Mouse (Mus musculus) thymus, postnatal 0 days (tissue): ENCODE results near the gene E130218I03Rik. TPM values are rescaled to one million over a fixed set of nuclear protein-coding genes. Genes with fewer than 3 reads are reported as not detected.

ENCODE experiments used
- DNase-seq: peaks from one replicate; pipeline ENCODE4 v3.0.0-alpha.2; 2015; ENCODE audit warnings: low spot score
- polyA plus RNA-seq: library from polyadenylated mRNA; unstranded; fragments of >200 nt; fragmentation: Nextera tagmentation; extraction: Ambion mirVana; gene quantifications from 2 replicates; pipeline ENCODE4 v1.2.1, GENCODE M21; 2015

The E130218I03Rik gene
- polyA plus RNA-seq: 0.54 and 0.69 TPM in 2 replicates

DNA sequence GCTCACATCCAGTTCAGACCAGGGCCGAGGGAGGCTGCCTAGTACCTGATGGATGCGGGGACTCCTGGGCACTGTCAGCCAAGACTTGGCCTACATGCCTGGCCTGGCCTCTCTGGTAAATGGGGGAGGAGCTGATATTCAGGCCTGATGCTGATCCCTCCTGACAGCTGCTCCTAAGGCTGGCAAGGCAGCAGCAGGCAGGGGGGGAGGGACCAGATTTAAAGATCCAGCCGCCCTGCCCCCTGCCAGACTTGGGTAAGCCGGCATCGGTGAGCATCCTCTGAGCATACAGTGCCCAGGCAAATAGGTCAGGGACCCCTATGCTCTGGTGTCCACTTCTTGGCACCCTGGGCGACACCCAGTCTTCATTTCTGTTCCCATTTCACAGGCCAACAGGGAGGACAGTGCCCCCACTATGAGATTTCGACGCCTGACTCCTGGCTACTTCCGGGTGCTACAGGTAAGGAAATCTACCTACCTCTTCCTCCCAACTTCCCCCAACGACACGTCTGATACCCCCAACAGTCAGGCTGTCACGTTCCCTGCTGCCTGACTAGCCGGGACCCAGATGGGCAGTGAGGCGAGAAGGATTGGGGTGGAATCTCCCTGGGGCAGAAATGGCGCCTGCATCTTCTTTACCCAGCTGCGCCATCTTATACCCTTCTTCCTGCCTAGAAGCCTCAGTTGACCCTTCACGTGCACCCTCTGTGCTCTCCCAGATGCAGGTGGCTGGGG, at the start of gene E130218I03Rik:
Gene E130218I03Rik (plus strand): TSS at position 147 of the 735 bp plus-strand sequence.
- no peak for DNase-seq

- no peak for DNase-seq
Measured at GRCm38 (mm10) chr4:134199371-134199770, 44.1 kb upstream of the E130218I03Rik start.

DNA sequence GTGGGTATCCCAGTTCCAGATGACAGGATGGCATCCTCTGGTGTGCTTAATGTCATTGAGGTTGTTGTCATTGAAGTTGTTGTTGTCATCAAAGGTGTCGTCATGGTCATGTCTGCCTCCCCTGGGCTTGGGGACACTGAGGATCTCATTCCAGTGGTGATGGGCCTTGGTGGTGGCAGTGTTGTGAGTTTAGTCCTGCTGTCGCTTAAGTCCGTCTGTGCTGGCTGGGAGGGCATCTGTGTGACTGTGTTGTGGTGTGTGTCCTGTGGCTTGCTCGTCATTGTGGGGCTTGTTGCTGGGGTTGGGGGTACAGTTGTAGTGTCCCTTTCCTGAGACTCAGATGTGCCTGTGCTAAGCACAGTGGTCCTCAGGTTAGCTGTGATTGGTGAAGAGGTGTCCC, 40.6 kb upstream of the E130218I03Rik start, which contains the start of gene Gm7534:
Gene Gm7534 (minus strand): TSS at position 101 of the 400 bp plus-strand sequence.
- DNase-seq: no peak

DNA sequence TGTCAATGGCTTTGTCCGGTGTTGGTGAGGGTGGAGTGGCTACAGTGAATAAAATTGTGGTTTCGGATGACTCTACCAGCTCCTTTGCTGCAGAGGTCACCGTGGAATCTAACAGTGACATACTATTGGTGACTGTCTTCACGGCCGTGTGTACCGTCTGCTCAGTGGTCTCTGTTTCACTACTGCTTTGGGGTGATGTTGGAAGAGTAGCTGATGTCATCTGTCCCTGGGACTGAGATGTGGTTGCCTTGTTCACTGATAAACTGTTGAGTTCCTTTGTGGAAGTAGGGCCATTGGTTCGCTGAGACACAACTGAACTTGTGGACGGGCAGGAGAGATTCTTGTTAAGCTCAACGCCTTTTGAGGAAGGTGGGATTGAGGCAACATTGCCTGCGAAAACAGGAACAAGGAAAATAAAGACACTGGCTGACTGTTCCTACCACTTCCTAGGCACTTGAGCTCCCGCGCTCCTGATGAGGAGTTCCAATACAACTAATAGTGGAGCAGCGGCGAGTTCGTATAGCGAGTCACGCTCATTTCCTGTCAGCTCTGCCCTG, 40.0 kb upstream of the E130218I03Rik start:
- DNase-seq: no peak

DNA sequence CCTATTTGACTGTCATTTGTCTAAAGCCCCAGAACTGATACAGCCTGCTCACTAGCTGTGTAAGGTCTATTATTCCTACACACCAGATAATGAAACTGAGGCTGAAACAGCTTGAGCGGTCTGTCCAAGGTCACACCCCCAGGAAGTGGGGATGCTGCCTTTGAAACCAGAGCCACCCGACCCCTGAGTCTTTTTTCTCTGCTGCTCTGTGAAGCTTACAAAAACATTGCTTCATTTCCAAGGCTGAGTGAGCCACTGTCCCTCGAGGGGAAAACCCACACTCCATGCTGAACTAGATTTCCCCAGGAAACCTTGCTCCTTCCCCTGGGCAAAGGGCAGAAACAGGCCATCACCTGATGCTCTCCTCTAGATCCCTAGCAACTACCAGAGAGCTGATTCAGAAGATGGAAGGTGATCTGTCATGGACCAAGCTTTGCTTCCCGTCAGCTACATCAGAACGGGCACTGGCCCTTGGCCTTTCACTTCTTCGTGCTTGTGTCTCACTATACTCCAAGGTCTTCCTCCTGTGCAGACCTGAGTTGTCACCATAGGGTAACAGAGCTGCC, 36.9 kb upstream of the E130218I03Rik start:
- DNase-seq: no peak

DNA sequence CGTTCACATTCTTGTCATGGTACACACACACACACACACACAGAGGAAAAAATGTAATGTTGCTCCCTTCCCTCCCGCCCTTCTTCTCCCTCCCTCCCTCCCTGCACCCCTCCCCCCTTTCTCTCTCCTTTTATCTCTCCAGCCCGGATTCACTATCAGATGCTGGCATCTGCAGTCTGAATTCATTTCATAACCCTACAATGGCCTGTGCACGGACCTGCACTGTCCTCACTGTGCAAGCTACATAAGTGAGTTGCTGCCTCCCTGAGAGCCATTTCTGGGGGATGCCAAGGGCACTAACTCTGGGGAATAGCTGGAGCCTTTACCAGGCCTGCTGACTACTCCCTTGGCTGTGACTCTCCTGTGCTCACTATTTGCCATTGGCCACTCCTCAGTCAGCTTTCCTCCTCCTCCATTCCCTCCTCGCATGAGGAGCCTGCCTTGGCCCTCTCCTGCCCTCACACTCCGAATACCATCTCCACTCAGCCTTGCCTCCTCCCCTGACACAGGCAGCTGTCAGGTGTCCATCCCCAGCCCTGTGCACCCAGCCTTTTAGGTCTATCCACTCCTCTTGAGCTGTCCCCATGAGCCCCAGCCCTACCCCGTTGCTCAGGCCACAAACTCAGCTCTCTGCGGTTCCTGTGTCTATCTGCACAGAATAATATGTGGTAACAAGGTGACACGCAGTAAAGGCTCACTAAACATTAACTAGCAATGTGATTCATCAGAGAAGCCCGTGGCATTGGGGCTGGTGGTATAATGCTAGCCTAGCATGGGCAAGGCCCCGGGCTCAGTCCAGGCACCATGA, 20.5 kb upstream of the E130218I03Rik start:
- DNase-seq: no peak

- peak; percentile 26 for DNase-seq
Measured at GRCm38 (mm10) chr4:134227194-134227593, 16.3 kb upstream of the E130218I03Rik start, which contains the start of gene Catsper4. Gene Catsper4, minus strand, starts transcription at chr4:134227383.

- no peak for DNase-seq
Measured at GRCm38 (mm10) chr4:134230431-134230830, 13.0 kb upstream of the E130218I03Rik start.

GRCm38 (mm10) chr4:134234876-134235275, 8.6 kb upstream of the E130218I03Rik start:
- no peak for DNase-seq

GRCm38 (mm10) chr4:134237582-134238278, 5.7 kb upstream of the E130218I03Rik start:
- no peak for DNase-seq

DNA sequence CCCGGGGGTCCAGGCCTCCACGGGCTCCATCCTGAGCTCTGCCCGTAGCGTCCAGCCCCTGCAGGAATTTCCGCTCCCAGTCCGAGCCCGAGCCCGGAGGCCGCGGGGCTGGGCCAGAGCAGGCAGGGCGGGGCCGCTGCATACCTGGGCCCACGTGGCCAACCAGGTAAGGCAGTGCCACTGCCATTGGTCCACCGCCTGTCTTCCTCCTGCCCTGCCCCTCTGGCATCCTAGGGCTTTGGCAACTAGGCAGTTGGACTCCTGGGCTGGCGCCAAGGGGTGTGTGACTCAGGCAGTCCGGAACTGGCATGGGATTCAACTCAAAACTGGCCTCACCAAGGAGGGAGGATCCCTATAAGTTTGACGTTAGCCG, 5.2 kb upstream of the E130218I03Rik start, which contains the start of gene Cnksr1:
Gene Cnksr1 (minus strand): TSS at position 121 of the 373 bp plus-strand sequence.
- no peak for DNase-seq

- DNase-seq: no peak
Measured at GRCm38 (mm10) chr4:134238686-134239085, 4.8 kb upstream of the E130218I03Rik start.

- peak; percentile 94 for DNase-seq
Measured at GRCm38 (mm10) chr4:134245148-134245843, 1.8 kb downstream of the E130218I03Rik start, which contains the start of gene Zfp593. Gene Zfp593, minus strand, starts transcription at chr4:134245592.

DNA sequence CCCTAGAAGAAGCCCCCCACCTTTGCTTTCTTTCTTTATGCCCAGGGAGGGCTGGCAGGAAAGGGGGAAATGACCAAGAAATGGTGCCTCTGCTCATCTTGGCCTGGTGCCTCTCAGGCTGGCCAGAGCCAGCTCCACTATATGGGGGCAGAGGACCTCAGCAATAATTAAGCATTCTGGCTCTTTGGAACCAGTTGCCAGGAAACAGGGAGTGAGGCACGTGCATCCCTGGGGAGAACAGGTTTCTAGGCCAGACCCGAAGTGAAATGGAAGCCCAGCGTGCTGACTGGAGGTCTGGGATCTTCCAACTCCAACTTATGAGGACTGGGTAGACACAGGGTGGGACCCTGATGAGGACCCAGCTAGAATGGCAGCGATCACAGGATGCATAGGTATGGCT, 2.8 kb downstream of the E130218I03Rik start:
- no peak for DNase-seq

DNA sequence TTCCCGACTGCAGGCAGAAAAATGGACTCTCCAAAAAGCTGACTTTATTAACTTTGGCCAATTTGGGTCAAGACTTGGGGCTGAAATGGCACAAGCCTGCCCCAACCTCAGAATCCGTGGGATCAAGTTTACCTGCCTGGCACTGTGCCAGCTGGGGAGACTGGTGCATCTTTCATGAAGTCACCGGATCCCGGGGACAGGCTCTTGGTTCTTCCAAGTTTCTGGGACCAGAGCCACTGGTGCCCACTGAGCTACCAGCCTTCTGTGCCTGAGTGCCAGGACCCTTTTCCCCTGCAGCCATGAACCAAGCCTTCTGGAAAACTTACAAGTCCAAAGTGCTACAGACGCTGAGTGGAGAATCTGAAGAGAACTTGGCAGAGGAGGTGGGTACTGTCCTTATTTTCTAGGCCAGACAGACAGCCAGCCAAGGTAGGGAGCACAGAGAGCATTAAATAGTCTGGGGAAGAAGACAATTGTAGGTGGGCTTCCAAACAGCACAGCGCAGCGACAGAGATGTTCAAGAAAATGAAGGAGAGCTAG, 3.3 kb downstream of the E130218I03Rik start, which contains the start of gene Gm30191:
Gene Gm30191 (plus strand): TSS at position 217 of the 540 bp plus-strand sequence.
- DNase-seq: no peak

DNA sequence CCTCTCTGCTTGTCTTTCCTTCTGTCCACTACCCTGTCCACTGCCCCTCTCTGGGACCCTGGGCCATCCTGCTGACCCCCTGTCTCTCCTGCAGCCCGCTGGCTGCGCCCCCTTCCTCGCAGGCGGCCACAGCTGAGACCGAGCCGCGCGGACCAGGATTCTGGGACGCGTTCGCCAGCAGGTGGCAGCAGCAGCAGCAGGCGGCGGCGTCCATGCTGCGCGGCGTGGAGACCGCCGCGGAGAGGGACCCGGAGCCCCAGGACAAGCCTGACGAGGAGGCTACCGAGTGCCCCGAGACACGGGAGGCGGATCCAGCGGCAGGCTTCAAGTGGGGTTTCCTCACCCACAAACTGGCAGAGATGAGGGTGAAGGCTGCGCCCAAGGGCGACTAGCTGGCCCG, 6.2 kb downstream of the E130218I03Rik start:
- DNase-seq: peak; percentile 68

DNA sequence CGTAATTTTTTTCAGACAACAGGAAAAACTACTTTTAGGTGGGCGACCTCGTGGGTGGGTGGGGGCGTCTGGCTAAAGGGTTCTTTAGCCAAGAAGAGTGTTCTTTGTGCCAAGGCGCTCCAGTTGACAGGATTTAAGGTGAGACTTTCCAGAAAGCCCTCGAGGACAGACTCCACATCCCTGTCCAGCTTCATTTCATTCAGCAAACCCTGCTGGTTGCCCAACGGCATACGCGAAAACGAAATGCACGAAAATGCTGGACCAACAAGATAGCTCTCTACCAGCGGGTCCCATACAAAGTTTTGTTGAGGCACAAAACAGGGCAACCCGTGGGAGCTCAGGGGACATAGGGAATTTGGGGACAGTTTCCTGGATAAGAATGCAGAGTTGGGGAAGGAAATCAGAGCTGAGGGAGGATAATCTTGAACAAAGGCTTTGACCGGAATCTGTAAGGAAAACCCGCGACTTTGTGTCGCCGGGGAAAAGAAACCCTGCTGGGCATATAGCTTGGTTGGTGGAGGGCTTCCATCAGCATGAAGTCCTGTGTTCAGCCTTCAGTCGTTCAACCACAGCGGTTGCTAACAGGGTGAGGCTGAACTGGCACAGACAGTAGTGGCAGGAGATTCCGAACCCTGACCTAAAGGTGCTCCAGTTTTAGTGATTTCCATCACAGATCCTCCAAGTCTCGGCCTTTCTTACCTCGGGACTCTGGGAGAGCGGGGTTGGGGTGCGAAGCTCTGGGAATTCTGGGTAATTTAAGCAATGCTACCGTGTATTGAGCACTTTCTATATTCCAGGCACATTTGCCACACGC, 6.9 kb downstream of the E130218I03Rik start:
- DNase-seq: no peak

DNA sequence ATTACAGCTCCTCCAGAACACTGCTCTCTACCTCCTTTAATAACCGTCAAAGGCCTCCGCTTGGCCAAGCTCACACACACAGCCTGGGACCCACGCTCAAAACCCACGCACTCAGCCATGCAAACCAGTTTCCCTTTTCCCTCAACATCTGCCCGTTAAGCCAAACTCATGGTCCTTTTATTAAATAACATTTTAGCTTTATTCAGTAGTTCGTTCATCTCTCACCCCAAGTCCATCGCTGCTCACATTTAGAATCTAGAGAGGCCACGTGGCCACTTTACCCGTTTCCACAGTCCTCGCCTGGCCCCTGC, 7.4 kb downstream of the E130218I03Rik start:
- DNase-seq: no peak
